Mouse (Mus musculus) embryo, embryonic 9.5 days (tissue): Measurements from ENCODE around the gene Cck.
A peak's percentile ranks its signal among the peaks of the same experiment; 100 is the strongest.

ENCODE experiments used
- DNase-seq: peaks from one replicate; pipeline ENCODE4 v3.0.0-alpha.2; 2017; ENCODE audit errors: extremely low spot score

The Cck gene

GRCm38 (mm10) chr9:121495529-121495928, at the start of gene Cck:
Gene Cck (minus strand): TSS chr9:121495694.
- peak; percentile 58 for DNase-seq

- no peak for DNase-seq
Measured at GRCm38 (mm10) chr9:121541530-121541929, 46.0 kb upstream of the Cck start.

GRCm38 (mm10) chr9:121532626-121533025, 37.1 kb upstream of the Cck start:
- DNase-seq, result no peak

DNA sequence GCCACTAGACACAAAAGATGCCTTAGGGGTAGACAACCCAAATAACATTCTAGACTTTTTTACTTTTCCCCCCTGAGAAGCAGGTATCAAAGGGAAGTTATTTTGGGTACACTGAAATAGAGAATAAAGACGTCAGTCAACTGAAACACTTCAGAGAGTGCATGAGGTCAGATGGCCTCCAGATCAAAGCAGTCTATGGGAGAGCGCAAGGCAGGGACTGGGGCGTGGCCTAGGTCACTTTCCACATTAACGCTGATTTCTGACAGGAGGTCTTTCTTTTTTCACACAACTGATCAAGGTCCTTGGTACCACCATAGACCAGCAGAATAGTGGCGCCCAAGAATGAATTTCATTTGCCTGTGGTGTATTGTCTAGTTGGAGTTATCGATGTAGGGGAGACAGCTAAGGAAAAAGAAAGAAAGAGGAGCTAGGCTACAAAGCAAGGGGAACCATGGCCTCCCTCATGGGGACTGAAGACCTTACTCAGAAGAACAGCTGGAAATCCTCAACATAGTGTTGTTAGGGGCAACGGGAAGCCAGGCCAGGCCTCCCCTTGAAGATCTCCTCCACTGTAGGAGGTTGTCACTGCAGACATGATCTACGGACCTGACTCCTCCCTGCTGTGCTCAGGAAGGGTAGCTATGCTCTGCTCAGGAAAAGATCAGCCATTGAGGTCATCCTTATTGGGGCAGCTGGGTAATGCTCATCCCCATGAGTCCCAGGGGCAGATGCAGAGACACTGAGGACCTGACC, 33.3 kb upstream of the Cck start:
- DNase-seq, result peak; percentile 5

- DNase-seq, result no peak
Measured at GRCm38 (mm10) chr9:121526171-121526570, 30.7 kb upstream of the Cck start.

DNA sequence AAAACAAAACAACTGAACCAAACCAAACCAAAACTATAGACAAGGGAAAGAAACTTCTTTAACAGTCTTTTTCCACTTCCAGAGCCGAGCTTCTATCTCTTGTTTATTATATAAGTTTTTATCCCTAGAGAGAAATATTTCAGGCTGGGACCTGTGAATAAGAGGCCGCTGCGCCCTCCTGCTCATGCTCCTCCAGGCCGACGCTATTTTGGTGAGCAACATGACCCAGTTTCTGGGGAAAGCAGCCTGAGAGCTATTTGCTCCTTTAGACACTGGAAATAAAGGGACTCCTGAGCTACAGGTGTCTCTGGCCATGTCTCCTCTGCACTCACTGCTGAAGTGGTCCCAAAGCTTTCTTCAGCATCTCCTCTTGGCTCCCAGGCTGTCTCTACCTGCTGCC, 24.6 kb upstream of the Cck start:
- no peak for DNase-seq

DNA sequence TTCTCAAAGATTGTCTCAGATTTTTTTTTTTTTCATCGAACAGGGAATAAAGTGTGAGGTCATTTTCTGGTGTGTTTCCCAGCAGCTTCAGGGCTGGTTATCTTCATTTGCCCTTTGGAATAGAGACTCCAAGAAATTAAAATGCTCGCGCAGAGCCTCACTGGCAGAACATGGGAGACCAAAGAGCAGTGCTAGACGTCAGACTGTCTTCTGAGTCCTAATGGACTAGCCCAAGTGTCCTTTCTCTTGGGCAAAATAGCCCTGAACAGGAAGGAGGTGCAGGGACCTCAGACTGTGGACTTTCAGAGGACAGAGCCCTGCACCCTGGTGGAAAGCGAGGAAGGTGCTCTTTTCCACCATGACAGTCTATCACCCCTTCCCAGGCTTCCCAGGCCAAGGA, 19.0 kb upstream of the Cck start:
- no peak for DNase-seq

- DNase-seq, result no peak
Measured at GRCm38 (mm10) chr9:121511911-121512310, 16.4 kb upstream of the Cck start.

DNA sequence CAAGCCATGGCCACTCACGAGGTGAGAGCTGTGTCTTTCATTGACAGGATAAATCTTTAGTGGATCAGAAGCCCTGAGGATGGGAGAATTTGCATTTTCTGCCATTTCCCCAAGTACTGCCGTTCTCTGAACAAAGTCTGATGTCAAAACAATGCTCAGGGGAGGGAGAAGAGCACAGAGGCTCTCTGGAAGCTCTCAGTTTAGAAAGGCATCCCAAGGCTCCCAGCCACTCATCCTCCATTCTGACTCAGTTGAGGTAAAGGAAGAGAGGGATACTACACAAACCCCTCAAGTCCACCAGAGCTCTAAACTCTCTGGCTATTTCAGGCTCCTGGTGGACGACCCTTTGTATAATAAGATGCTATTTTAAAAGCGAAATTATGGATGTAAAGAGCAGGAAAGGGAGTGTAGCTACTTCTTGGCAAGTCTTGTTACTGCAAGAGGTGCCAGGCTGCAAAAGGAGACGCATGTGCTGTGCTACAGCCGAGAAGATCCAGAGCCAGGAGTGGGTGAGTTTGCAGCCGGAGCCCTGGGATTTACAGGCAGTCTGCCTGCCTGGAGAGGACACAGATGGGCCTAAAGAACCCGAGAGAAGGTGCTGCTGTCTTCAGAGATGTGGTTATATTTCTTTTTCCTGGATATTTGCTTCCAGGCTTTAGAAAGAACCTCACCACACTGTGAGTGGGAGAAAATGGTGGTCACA, 11.1 kb upstream of the Cck start:
- no peak for DNase-seq

DNA sequence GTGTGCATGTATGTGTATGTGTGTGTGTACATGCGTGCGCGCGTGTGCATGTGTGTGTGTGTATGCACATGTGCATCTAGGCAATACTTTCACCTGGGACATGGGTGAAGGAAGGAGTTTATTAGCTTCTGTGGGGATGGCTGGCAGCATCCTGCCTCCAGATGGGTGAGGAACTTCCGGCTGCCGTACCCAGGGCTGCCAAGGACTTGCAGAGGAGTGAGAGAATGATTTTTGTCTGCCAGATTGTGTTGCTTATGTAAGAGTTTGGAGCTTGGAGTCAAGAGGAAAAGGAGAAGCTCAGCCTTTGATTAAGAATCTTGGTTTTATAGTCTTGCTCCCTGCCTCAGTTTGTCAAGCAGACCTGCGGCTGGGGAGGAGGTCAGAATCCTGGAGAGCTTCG, 9.9 kb upstream of the Cck start:
- DNase-seq, result no peak

- DNase-seq, result no peak
Measured at GRCm38 (mm10) chr9:121496102-121496501, 608 bp upstream of the Cck start.

DNA sequence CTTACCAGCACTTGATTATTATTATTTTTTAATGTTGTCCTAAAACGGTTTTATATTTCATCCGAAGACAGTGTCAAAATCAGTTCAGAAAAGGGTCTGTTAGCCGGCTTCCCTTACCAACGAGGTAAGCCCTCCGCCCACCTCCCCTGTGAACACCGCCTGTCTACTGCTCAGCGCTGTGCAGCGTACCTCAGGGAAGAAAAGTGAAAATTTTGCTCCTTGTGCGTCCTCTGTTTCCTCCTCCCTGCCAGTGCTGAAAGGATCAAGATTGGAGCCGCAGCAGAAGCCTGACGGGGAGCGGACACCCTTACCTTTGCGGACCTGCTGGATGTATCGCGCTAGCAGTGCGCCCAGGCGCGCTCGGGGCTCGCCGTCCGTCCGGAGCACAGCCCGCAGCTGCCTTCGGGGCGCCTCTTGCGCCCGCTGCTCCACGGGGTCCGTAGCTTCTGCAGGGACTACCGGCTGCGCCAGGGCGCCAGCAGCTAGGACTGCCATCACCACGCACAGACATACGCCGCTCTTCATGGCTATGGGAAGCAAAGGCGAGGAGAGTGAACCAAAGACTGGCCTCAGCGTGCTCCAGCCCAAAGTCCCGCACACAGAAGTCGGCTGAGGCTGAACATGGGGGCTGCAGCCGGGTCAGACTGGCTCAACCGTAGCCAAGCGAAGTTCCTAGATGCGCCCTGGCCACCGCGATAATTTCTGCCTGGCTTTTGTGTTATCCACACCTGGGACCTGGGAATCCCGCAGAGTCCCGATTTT, 1.3 kb downstream of the Cck start:
- DNase-seq, result peak; percentile 42

DNA sequence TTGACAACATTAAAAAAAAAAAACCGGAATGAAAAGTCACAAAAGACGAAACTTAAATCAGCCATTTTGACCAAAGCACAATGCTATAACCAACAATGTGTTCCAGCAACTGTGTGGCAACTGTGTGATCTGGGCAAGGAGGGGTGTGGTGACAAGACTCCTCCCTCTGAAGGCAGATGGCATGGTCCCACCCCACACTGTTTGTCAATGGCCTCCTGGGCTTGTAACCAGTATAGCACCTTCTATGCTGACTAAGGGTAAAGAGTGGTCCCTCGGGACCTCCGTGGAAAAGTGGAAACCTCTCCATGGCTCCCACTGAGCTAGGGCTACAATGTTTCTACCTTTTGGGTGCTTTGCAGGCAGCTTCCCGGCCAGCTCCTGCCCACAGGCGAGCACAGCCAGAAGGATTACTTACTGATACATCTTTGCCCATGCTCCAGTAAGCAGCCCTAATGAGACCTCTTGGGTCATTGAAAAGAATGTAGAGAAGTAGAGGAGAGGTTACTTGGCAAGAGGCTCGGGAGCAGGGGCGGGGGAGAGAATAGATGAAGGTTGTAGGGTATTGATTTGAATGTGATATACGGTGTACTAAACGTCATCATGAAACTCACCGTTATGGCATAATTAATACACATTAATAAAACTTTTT, 3.8 kb downstream of the Cck start:
- DNase-seq, result no peak

- no peak for DNase-seq
Measured at GRCm38 (mm10) chr9:121487216-121487615, 8.3 kb downstream of the Cck start.

GRCm38 (mm10) chr9:121479453-121479852, 16.0 kb downstream of the Cck start:
- DNase-seq, result peak; percentile 75

GRCm38 (mm10) chr9:121477305-121477911, 18.1 kb downstream of the Cck start:
- peak; percentile 70 for DNase-seq

DNA sequence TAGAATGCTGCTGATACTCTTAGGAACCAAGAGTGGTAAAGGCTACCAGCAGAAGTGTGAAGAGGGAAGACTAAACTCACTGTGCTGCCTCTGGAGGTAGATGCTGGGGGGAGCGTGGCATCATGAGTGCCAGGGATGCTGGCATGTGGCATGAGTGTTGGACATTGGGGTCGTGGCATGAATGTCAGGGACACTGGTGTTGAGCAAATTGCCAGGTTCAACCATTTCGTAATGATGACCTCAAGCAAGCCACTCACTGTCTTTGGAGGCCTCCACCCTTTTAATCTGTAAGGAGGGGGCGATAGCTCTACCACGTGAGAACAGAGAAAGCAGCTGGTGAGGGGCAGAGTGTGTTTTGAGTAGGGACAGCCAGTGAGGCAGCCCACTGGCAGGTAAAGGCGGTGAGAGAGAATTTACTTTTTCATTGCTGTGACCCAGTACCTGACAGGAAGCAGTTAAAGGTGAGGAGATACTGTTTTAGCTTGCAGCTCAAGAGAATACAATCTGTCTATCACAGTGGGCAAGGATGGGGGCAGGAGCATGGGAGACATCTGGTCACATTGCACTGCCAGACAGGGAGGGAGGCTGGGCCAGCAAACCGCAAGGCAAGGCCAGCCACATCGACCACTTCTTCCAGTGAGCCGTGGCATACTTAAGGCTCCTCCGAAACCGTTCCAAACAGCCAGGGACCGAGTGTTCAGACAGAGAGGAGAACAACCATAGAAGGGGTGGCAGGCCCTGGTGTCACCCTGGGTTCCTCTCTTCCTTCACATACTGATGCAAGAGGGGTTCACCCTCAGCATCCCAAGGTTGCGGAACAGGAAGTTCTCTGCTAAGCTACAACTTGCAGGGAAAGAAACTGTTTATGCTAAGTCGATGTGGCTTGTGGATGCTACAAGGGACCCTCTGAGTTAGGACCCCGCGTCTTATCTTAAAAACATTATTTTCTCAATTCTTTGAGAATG, 19.7 kb downstream of the Cck start:
- DNase-seq, result no peak

GRCm38 (mm10) chr9:121474771-121475170, 20.7 kb downstream of the Cck start:
- DNase-seq, result no peak

DNA sequence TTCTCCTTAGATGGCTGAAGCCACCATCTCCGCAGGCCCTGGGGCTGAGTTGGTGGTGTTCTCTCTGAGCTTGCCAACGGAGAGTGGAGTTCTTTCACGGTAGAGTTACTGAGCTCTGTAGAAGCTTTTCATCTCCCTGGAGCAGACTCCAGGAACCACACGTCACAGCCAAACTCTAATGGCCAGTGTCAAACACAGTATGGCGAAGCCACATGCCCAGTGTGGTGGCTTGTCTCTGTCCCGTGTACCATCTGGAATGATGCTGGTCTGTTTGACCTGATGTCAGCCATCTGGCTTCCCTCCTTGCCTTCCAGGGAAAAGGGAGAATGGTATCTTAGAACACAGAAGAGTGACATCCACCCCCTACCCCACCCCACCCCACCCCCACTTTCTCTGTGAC, 25.8 kb downstream of the Cck start:
- DNase-seq, result no peak

DNA sequence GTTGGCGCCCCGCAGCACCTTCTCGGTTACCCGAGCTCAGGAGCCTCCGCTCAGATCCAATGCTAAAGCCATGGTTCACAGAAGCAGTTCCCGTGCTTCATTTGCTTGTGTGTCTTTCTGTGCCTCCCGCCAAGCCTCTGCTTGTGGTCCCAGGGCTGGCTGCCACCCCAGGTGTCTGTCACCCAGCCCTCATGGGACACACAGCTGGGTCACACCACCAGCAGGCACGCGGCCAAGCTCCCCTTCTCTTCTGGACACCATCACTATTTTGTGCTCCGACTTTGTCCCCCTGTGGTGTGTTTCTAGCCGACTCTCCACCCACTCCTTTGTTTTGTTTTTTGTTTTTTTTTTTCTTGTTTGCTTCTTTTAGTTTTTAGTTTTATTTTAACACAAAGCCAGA, 28.0 kb downstream of the Cck start:
- no peak for DNase-seq

DNA sequence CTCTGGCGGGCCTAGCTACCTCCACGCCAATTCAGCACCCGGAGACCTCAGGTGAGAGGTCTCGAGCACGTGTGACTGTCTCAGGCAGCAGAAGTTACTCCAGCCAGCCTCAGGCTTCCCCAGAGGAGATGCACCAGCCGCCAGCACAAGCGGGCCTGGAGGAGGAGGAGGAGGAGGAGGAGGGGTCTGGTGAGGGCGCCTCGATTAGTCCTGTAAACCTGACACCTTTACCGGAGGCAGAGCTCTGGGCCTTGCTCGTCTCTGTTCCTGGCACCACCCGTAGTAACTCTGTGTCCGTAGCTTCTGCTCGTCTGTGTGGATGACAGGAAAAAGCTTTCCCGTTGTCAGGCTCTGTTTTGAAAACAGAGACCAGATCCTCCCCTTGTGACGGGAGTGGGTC, 35.0 kb downstream of the Cck start:
- no peak for DNase-seq
